12 mouse cellular contexts compared by ENCODE assay signal in the genomic region with DNA sequence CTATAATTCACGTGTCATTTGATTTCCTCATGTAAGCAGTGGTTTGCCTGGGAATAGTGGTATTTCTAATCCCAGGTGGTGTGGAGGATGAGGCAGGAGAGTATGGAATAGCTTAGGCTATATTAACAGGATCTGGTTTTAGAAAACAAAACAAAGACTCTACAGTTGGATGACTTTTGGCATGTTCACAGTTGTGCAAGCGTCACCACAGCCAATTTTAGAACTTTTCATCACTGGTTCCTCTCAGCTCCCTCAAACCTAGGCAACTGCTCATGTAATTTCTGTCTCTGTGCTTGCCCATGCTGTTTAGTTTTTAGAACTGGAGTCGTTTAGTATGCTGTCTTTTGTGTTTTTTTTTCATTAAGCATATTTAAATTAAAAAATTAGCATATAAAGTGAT. TPM values are rescaled to one million over a fixed set of nuclear protein-coding genes. Genes with fewer than 3 reads are reported as not detected.
A peak's percentile ranks its signal among the peaks of the same experiment; 100 is the strongest.
DNase-seq lines count a peak whose midpoint lies in the region; ATAC-seq and TF ChIP-seq lines count a peak whose summit lies in the region.
"Had no signal": no experiment of that assay in that cellular context is flagged by ENCODE, and none has a peak within 500 bp of the region (broad histone marks: within the 10 kb centered on the region; RNA-seq: fewer than 3 reads in every experiment).

No protein-coding gene starts in this region.

- peaks cover 14% of the 10 kb centered on the region for H3K36me3 ChIP-seq in heart, adult 2 months (ENCODE audit: control insufficient read depth, insufficient read depth, low read length)
- no peaks in the 10 kb centered on the region for H3K36me3 ChIP-seq in hindbrain, embryonic 10.5 days
- H3K36me3 ChIP-seq: embryonic facial prominence, embryonic 13.5 days had no signal

- intact Hi-C loops in heart, adult 2 months (cut with DNase I): loop anchor here (5.0 kb wide), 1 partner anchor 35 kb away; no protein-coding TSS in a partner anchor

- TF ChIP-seq EP300 in heart, adult 2 months (IDR thresholded peaks at IDR 0.05; ENCODE audit: insufficient read depth, low read depth, low read length): no peak

- TF ChIP-seq POLR2A in heart, adult 2 months (IDR thresholded peaks at IDR 0.05; ENCODE audit: insufficient read depth, low read depth, low read length): no peak

- H3K79me2 ChIP-seq in heart, adult 2 months (replicated peaks; ENCODE audit: control insufficient read depth, insufficient read depth, low read length): peaks cover 7% of the 10 kb centered on the region

- ATAC-seq in monocyte, adult 5-6 weeks (replicated peaks; ENCODE audit: insufficient number of reproducible peaks, low FRiP score, low TSS enrichment, poor library complexity, severe bottlenecking): peak; percentile 71
- ATAC-seq: forebrain, embryonic 13.5 days; intestine, embryonic 16.5 days had no signal

- peak overlapping the region; percentile 48 for H3K27ac ChIP-seq in heart, adult 2 months
- no peak overlapping the region for H3K27ac ChIP-seq in hindbrain, embryonic 10.5 days
- H3K27ac ChIP-seq: embryonic facial prominence, embryonic 13.5 days; forebrain, embryonic 13.5 days had no signal

- peak in 1 of 2 experiments; percentile 56 for DNase-seq in heart, adult 2 months
- no peak for DNase-seq in heart, postnatal 4 days
- DNase-seq in lung, postnatal 25 days (ENCODE audit: low spot score): peak; percentile 47
- no peak for DNase-seq in lung, postnatal 4 days
- peak; percentile 69 for DNase-seq in adipocyte (ENCODE audit: low spot score)
- DNase-seq in hindbrain, embryonic 10.5 days (ENCODE audit: low spot score): no peak
- DNase-seq in ovary, postnatal 10 days (ENCODE audit: low spot score): no peak
- DNase-seq: lung, postnatal 14 days had no signal

- TF ChIP-seq CTCF in heart, adult 2 months (IDR thresholded peaks at IDR 0.05): no peak

- H3K27me3 ChIP-seq in heart, adult 2 months (ENCODE audit: control insufficient read depth, insufficient read depth, low read length): no peaks in the 10 kb centered on the region
- H3K27me3 ChIP-seq in hindbrain, embryonic 10.5 days (ENCODE audit: insufficient read depth, poor library complexity, severe bottlenecking): no peaks in the 10 kb centered on the region
- H3K27me3 ChIP-seq: embryonic facial prominence, embryonic 13.5 days; forebrain, embryonic 13.5 days had no signal

- H3K9me3 ChIP-seq in hindbrain, embryonic 10.5 days: no peaks in the 10 kb centered on the region
- H3K9me3 ChIP-seq: embryonic facial prominence, embryonic 13.5 days; forebrain, embryonic 13.5 days had no signal

- 23% methylated on average over 3 of the region's 3 CpGs for WGBS in heart, adult 2 months
- 90% methylated on average over 3 of the region's 3 CpGs for WGBS in hindbrain, embryonic 10.5 days

- peaks cover 15% of the 10 kb centered on the region for H3K4me1 ChIP-seq in heart, adult 2 months (ENCODE audit: control insufficient read depth, insufficient read depth, low read length)
- peaks cover 32% of the 10 kb centered on the region for H3K4me1 ChIP-seq in hindbrain, embryonic 10.5 days (replicated peaks)

- H3K4me3 ChIP-seq in heart, adult 2 months: no peak overlapping the region
- no peak overlapping the region for H3K4me3 ChIP-seq in hindbrain, embryonic 10.5 days
- H3K4me3 ChIP-seq: embryonic facial prominence, embryonic 13.5 days; forebrain, embryonic 13.5 days had no signal

- no peak overlapping the region for H3K9ac ChIP-seq in heart, adult 2 months (ENCODE audit: low read depth, low read length)
- H3K9ac ChIP-seq: embryonic facial prominence, embryonic 13.5 days; forebrain, embryonic 13.5 days had no signal

RNA-seq across cellular contexts. Expression of gene Dgkd, which starts 3.7 kb away (rescaled TPM):
- 10 to 100 TPM; 40.8 to 47.3 TPM for total RNA-seq in heart, adult 2 months (2021)
- polyA plus RNA-seq in heart, adult 2 months (2012; rRNA removed): 23.5 and 34.7 TPM in 2 replicates
- 10 to 100 TPM; 53.4 to 55.2 TPM for total RNA-seq in heart, postnatal 4 days (2021)
- 98.9 to 146 TPM (median 146 TPM) in 3 replicates for total RNA-seq in monocyte, adult 5-6 weeks (2017)
- polyA plus RNA-seq in hindbrain, embryonic 10.5 days (2016; fragmentation: Nextera tagmentation; extraction: Ambion mirVana): 32.6 and 33.6 TPM in 2 replicates

RNA-seq across cellular contexts. Expression of gene Sag, which starts 53.3 kb away (rescaled TPM):
- total RNA-seq in heart, adult 2 months (2021): under 1 TPM; 0.16 to 0.43 TPM
- 0.47 and 0.57 TPM in 2 replicates for polyA plus RNA-seq in heart, adult 2 months (2012; rRNA removed)
- total RNA-seq in heart, postnatal 4 days (2021): under 1 TPM; 0.33 to 0.45 TPM
- 2.8 to 3.6 TPM (median 3.5 TPM) in 3 replicates for total RNA-seq in monocyte, adult 5-6 weeks (2017)
- 2.5 and 3.3 TPM in 2 replicates for polyA plus RNA-seq in hindbrain, embryonic 10.5 days (2016; fragmentation: Nextera tagmentation; extraction: Ambion mirVana)

Comparison
In these comparisons a context has a peak if more than half of its experiments do, and no peak if none do; other contexts are left out.
1. DNase-seq: peak in lung, postnatal 25 days (single experiment) and adipocyte (single experiment); none in heart, postnatal 4 days (single experiment), lung, postnatal 4 days (0 of 2), hindbrain, embryonic 10.5 days (single experiment) and ovary, postnatal 10 days (single experiment).